Mouse (Mus musculus): Measurements from ENCODE around the gene Ehbp1.

DNA sequence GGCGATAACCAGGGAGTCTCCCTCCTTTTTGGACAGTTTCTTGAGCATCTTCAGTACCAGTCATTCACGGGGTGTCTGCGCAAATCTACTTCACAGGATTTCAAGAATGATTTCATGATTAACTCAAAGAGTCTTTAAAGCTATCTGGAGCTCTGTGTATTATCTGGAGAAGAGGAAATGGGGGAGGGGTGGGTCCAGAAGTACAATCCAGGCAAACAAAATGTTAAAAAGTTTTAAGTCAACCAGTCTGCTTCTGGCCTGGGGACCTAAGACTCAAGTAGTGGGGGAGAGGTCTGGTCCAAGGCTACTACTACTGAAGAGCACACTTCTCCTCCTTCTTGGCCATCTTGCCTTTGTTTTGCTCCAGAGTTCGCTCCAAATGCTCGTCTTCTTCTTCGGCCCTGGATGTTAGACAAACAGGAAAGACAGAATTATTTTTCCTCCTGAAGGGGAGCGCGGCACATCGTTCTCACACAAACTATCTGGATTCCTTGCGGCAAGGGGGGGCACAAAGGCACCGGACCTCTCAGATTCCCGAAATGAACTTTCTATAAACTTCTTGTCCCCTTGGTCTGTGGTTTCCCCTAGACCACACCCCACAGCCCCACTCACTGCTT is 335.5 kb downstream of the Ehbp1 start:
- no peak for TF ChIP-seq CTCF (IDR thresholded peaks at IDR 0.05; ENCODE audit: borderline replicate concordance, insufficient read depth, low read depth, low read length)
- TF ChIP-seq POLR2A (IDR thresholded peaks at IDR 0.05; ENCODE audit: borderline replicate concordance, insufficient read depth, low read length) = no peak
